19 mouse cellular contexts compared by ENCODE assay signal in genomic region chr4:106163220-106163619, GRCm38 (mm10).
"Had no signal": no experiment of that assay in that cellular context is flagged by ENCODE, and none has a peak within 500 bp of the region (broad histone marks: within the 10 kb centered on the region; RNA-seq: fewer than 3 reads in every experiment).

No protein-coding gene starts in this region.

- ATAC-seq: forebrain, postnatal 0 days; hindbrain, postnatal 0 days; intestine, embryonic 16.5 days; liver, embryonic 12.5 days had no signal

- DNase-seq: forebrain, postnatal 0 days; gastrocnemius, postnatal 14 days; heart, postnatal 14 days; heart, postnatal 36 days; layer of hippocampus, adult 9-11 months; layer of hippocampus, postnatal 36 days; left cerebral cortex, postnatal 4 days had no signal

- H3K36me3 ChIP-seq: heart, embryonic 13.5 days; heart, embryonic 15.5 days; hindbrain, embryonic 13.5 days; hindbrain, embryonic 15.5 days; limb, embryonic 13.5 days; limb, embryonic 15.5 days; liver, embryonic 12.5 days had no signal

- H3K4me3 ChIP-seq: heart, adult 2 months; heart, embryonic 13.5 days; heart, embryonic 15.5 days; hindbrain, embryonic 13.5 days; hindbrain, embryonic 15.5 days; limb, embryonic 13.5 days; limb, embryonic 15.5 days; liver, embryonic 12.5 days had no signal

- H3K9me3 ChIP-seq: heart, embryonic 13.5 days; heart, embryonic 15.5 days; hindbrain, embryonic 13.5 days; hindbrain, embryonic 15.5 days; limb, embryonic 15.5 days; liver, embryonic 12.5 days had no signal

- H3K27me3 ChIP-seq: heart, embryonic 13.5 days; heart, embryonic 15.5 days; hindbrain, embryonic 13.5 days; hindbrain, embryonic 15.5 days; limb, embryonic 15.5 days; liver, embryonic 12.5 days had no signal

- H3K4me2 ChIP-seq: heart, embryonic 11.5 days; heart, embryonic 13.5 days; heart, embryonic 15.5 days; hindbrain, embryonic 13.5 days; hindbrain, embryonic 15.5 days; limb, embryonic 13.5 days; limb, embryonic 15.5 days; liver, embryonic 12.5 days had no signal

- H3K9ac ChIP-seq: forebrain, postnatal 0 days; heart, embryonic 13.5 days; heart, embryonic 15.5 days; hindbrain, embryonic 13.5 days; hindbrain, embryonic 15.5 days; limb, embryonic 13.5 days; limb, embryonic 15.5 days; liver, embryonic 12.5 days; liver, embryonic 14.5 days had no signal

- H3K4me1 ChIP-seq: heart, embryonic 13.5 days; heart, embryonic 15.5 days; hindbrain, embryonic 13.5 days; hindbrain, embryonic 15.5 days; liver, embryonic 12.5 days had no signal

- H3K27ac ChIP-seq: heart, adult 2 months; heart, embryonic 13.5 days; heart, embryonic 15.5 days; hindbrain, embryonic 13.5 days; hindbrain, embryonic 15.5 days; hindbrain, postnatal 0 days; limb, embryonic 13.5 days; limb, embryonic 15.5 days; liver, embryonic 12.5 days; liver, embryonic 14.5 days had no signal
